Mouse (Mus musculus) forebrain, embryonic 15.5 days (tissue): ENCODE data around the gene Map2k1. TPM values are rescaled to one million over a fixed set of nuclear protein-coding genes. Genes with fewer than 3 reads are reported as not detected.
"Not testable (repeated sequence)": the region's sequence is repeated elsewhere in the genome, so short reads cannot be mapped to it uniquely, and the experiment has no call there.

Experiments
- ATAC-seq: fragments of 200-750 bp; cut with Nextera tagmentation; replicated peaks from 2 replicates; pipeline ENCODE4 v1.8.0; 2017; ENCODE audit warnings: mild to moderate bottlenecking, moderate TSS enrichment, moderate library complexity
- H3K27ac ChIP-seq: fragments of 300-500 bp; sonication (generic); replicated peaks from 2 replicates; pipeline ENCODE4 v1.5.1; 2015; ENCODE audit warnings: mild to moderate bottlenecking, inconsistent platforms
- H3K27me3 ChIP-seq: fragments of 300-500 bp; sonication (generic); 2 replicates; pipeline ENCODE4 v1.6.1; 2015; ENCODE audit warnings: inconsistent platforms
- H3K36me3 ChIP-seq: fragments of 300-500 bp; sonication (generic); 2 replicates; pipeline ENCODE4 v1.6.1; 2015; ENCODE audit warnings: mild to moderate bottlenecking, inconsistent platforms
- H3K4me1 ChIP-seq: fragments of 300-500 bp; sonication (generic); 2 replicates; pipeline ENCODE4 v1.6.1; 2015; ENCODE audit warnings: inconsistent platforms
- H3K4me2 ChIP-seq: fragments of 300-500 bp; sonication (generic); replicated peaks from 2 replicates; pipeline ENCODE4 v1.6.1; 2015; ENCODE audit warnings: mild to moderate bottlenecking, inconsistent platforms
- H3K4me3 ChIP-seq: fragments of 300-500 bp; sonication (generic); 2 replicates; pipeline ENCODE4 v1.5.1; 2015; ENCODE audit warnings: mild to moderate bottlenecking, inconsistent platforms
- H3K9ac ChIP-seq: fragments of 300-500 bp; sonication (generic); replicated peaks from 2 replicates; pipeline ENCODE4 v1.6.1; 2015; ENCODE audit warnings: mild to moderate bottlenecking, inconsistent platforms
- H3K9me3 ChIP-seq: fragments of 300-500 bp; sonication (generic); 2 replicates; pipeline ENCODE4 v1.6.1; 2016; ENCODE audit warnings: inconsistent platforms
- WGBS: fragments of 180-500 bp; shearing (Covaris S2); methylation state at CpG from one replicate; pipeline ENCODE4 v1.1.7; 2015; ENCODE audit warnings: mixed read lengths; 5-methylcytosine and 5-hydroxymethylcytosine counted together
- polyA plus RNA-seq: library from polyadenylated mRNA; unstranded; fragments of >200 nt; fragmentation: Nextera tagmentation; extraction: Ambion mirVana; gene quantifications from 2 replicates; pipeline ENCODE4 v1.2.1, GENCODE M21; 2015

Map2k1 gene
- 46.0 and 47.8 TPM in 2 replicates for polyA plus RNA-seq

- H3K9ac ChIP-seq, result peak within 1 kb of the TSS; percentile 76
- peak within 1 kb of the TSS; percentile 85 for H3K4me2 ChIP-seq
- H3K4me1 ChIP-seq, result peaks cover 15% of the 10 kb centered on the region
- under 1% methylated on average over 89 of the region's 89 CpGs for WGBS
- peak within 1 kb of the TSS; percentile 90 for H3K27ac ChIP-seq
- no peaks in the 10 kb centered on the region for H3K9me3 ChIP-seq
- no peaks in the 10 kb centered on the region for H3K27me3 ChIP-seq
- ATAC-seq, result peak; percentile 98
- peak within 1 kb of the TSS; percentile 84 for H3K4me3 ChIP-seq
- no peaks in the 10 kb centered on the region for H3K36me3 ChIP-seq
Observed at GRCm38 (mm10) chr9:64253021-64253904, at the start of gene Map2k1. Gene Map2k1, minus strand, starts transcription at chr9:64253631.

- H3K9me3 ChIP-seq, H3K4me3 ChIP-seq, H3K4me2 ChIP-seq, H3K9ac ChIP-seq, H3K27me3 ChIP-seq, ATAC-seq, H3K27ac ChIP-seq, H3K4me1 ChIP-seq: not testable (repeated sequence)
- peaks cover 68% of the 10 kb centered on the region for H3K36me3 ChIP-seq
- WGBS, result 91% methylated on average over 4 of the region's 4 CpGs
Observed at GRCm38 (mm10) chr9:64303086-64303485, 49.7 kb upstream of the Map2k1 start.

GRCm38 (mm10) chr9:64282404-64282987 lies 29.1 kb upstream of the Map2k1 start:
- Histone ChIP-seq H3K4me1 (peaks cover 10% of the 10 kb centered on the region), H3K4me2 (peak overlapping the region; percentile 61), H3K9me3 (no peaks in the 10 kb centered on the region), H3K27ac (no peak overlapping the region), H3K4me3 (peak overlapping the region; percentile 83), H3K36me3 (no peaks in the 10 kb centered on the region), H3K9ac (peak overlapping the region; percentile 91), H3K27me3 (no peaks in the 10 kb centered on the region)
- WGBS, result 66% methylated on average over 5 of the region's 5 CpGs
- ATAC-seq, result no peak

- ATAC-seq, result peak; percentile 93
- Histone ChIP-seq H3K4me3 (peak overlapping the region; percentile 83), H3K27me3 (no peaks in the 10 kb centered on the region), H3K4me2 (peak overlapping the region; percentile 61), H3K36me3 (no peaks in the 10 kb centered on the region), H3K27ac (peak overlapping the region; percentile 88), H3K4me1 (peaks cover 10% of the 10 kb centered on the region), H3K9me3 (no peaks in the 10 kb centered on the region), H3K9ac (peak overlapping the region; percentile 91)
- WGBS, result under 1% methylated on average over 24 of the region's 24 CpGs
Observed at GRCm38 (mm10) chr9:64281781-64282178, 28.3 kb upstream of the Map2k1 start.

GRCm38 (mm10) chr9:64281105-64281780 lies 27.8 kb upstream of the Map2k1 start, which contains the start of gene Tipin:
Gene Tipin, plus strand, starts transcription at chr9:64281581.
- Histone ChIP-seq H3K27me3 (no peaks in the 10 kb centered on the region), H3K9me3 (no peaks in the 10 kb centered on the region), H3K4me1 (peaks cover 10% of the 10 kb centered on the region), H3K36me3 (no peaks in the 10 kb centered on the region), H3K4me2 (peak within 1 kb of the TSS; percentile 61), H3K9ac (peak within 1 kb of the TSS; percentile 91), H3K27ac (peak within 1 kb of the TSS; percentile 88), H3K4me3 (peak within 1 kb of the TSS; percentile 83)
- 3% methylated on average over 46 of the region's 46 CpGs for WGBS
- peak; percentile 95 for ATAC-seq

GRCm38 (mm10) chr9:64278665-64279310 lies 25.4 kb upstream of the Map2k1 start:
- no peaks in the 10 kb centered on the region for H3K9me3 ChIP-seq
- no peaks in the 10 kb centered on the region for H3K36me3 ChIP-seq
- ATAC-seq, result no peak
- no peak overlapping the region for H3K27ac ChIP-seq
- no peak overlapping the region for H3K4me3 ChIP-seq
- no peaks in the 10 kb centered on the region for H3K27me3 ChIP-seq
- 93% methylated on average over 6 of the region's 6 CpGs for WGBS
- no peak overlapping the region for H3K4me2 ChIP-seq
- H3K4me1 ChIP-seq, result peaks cover 10% of the 10 kb centered on the region
- H3K9ac ChIP-seq, result no peak overlapping the region

GRCm38 (mm10) chr9:64277706-64278105 lies 24.3 kb upstream of the Map2k1 start:
- ATAC-seq, result no peak

GRCm38 (mm10) chr9:64274919-64275318 lies 21.5 kb upstream of the Map2k1 start:
- Histone ChIP-seq H3K27me3 (no peaks in the 10 kb centered on the region), H3K9me3 (no peaks in the 10 kb centered on the region), H3K4me3 (no peak overlapping the region), H3K4me2 (no peak overlapping the region), H3K27ac (no peak overlapping the region), H3K4me1 (no peaks in the 10 kb centered on the region), H3K9ac (no peak overlapping the region), H3K36me3 (no peaks in the 10 kb centered on the region)
- 56% methylated on average over 1 of the region's 1 CpGs for WGBS
- no peak for ATAC-seq

More at GRCm38 (mm10) chr9:64277706-64278105, 24.3 kb upstream of the Map2k1 start:
- no peaks in the 10 kb centered on the region for H3K27me3 ChIP-seq
- peaks cover 10% of the 10 kb centered on the region for H3K4me1 ChIP-seq
- H3K9ac ChIP-seq, result no peak overlapping the region
- 69% methylated on average over 8 of the region's 8 CpGs for WGBS
- H3K9me3 ChIP-seq, result no peaks in the 10 kb centered on the region
- no peak overlapping the region for H3K4me2 ChIP-seq
- no peaks in the 10 kb centered on the region for H3K36me3 ChIP-seq
- no peak overlapping the region for H3K27ac ChIP-seq
- H3K4me3 ChIP-seq, result no peak overlapping the region

- 83% methylated on average over 4 of the region's 4 CpGs for WGBS
- no peak overlapping the region for H3K4me2 ChIP-seq
- no peak overlapping the region for H3K27ac ChIP-seq
- no peaks in the 10 kb centered on the region for H3K4me1 ChIP-seq
- no peak overlapping the region for H3K9ac ChIP-seq
- H3K27me3 ChIP-seq, result no peaks in the 10 kb centered on the region
- no peak for ATAC-seq
- no peaks in the 10 kb centered on the region for H3K36me3 ChIP-seq
- no peak overlapping the region for H3K4me3 ChIP-seq
- H3K9me3 ChIP-seq, result no peaks in the 10 kb centered on the region
Observed at GRCm38 (mm10) chr9:64274291-64274690, 20.9 kb upstream of the Map2k1 start.

- Histone ChIP-seq H3K9ac (no peak overlapping the region), H3K27me3 (no peaks in the 10 kb centered on the region), H3K4me2 (no peak overlapping the region), H3K9me3 (no peaks in the 10 kb centered on the region), H3K27ac (no peak overlapping the region), H3K36me3 (no peaks in the 10 kb centered on the region), H3K4me1 (no peaks in the 10 kb centered on the region), H3K4me3 (no peak overlapping the region)
- WGBS, result 79% methylated on average over 4 of the region's 4 CpGs
- no peak for ATAC-seq
Observed at GRCm38 (mm10) chr9:64273757-64274156, 20.3 kb upstream of the Map2k1 start.

GRCm38 (mm10) chr9:64272611-64273010 lies 19.2 kb upstream of the Map2k1 start:
- WGBS, result 54% methylated on average over 7 of the region's 7 CpGs
- Histone ChIP-seq H3K4me3 (no peak overlapping the region), H3K27me3 (no peaks in the 10 kb centered on the region), H3K9ac (no peak overlapping the region), H3K36me3 (no peaks in the 10 kb centered on the region), H3K4me1 (no peaks in the 10 kb centered on the region), H3K9me3 (no peaks in the 10 kb centered on the region), H3K4me2 (no peak overlapping the region), H3K27ac (no peak overlapping the region)
- no peak for ATAC-seq
